Mouse (Mus musculus) liver, embryonic 11.5 days (tissue): ENCODE measurements around the gene Ncf2. TPM values are rescaled to one million over a fixed set of nuclear protein-coding genes. Genes with fewer than 3 reads are reported as not detected.
A peak's percentile ranks its signal among the peaks of the same experiment; 100 is the strongest.

ENCODE experiments used
- ATAC-seq: fragments of 200-750 bp; cut with Nextera tagmentation; replicated peaks from 2 replicates; pipeline ENCODE4 v1.8.0; 2017; ENCODE audit warnings: moderate number of reproducible peaks, mild to moderate bottlenecking, moderate TSS enrichment, moderate library complexity; ENCODE audit not compliant: low FRiP score
- DNase-seq: peaks from one replicate; pipeline ENCODE4 v3.0.0-alpha.2; 2017; ENCODE audit warnings: low spot score
- H3K27ac ChIP-seq: fragments of 300-500 bp; sonication (generic); 2 replicates; pipeline ENCODE4 v1.5.1; 2014; ENCODE audit warnings: mild to moderate bottlenecking, low read depth, low read length, control low read depth
- H3K27me3 ChIP-seq: fragments of 300-500 bp; sonication (generic); replicated peaks from 2 replicates; pipeline ENCODE4 v1.6.1; 2014; ENCODE audit warnings: low read length, mixed read lengths; ENCODE audit not compliant: control insufficient read depth, insufficient read depth
- H3K36me3 ChIP-seq: fragments of 300-500 bp; sonication (generic); 2 replicates; pipeline ENCODE4 v1.6.1; 2014; ENCODE audit warnings: mild to moderate bottlenecking, low read length, moderate library complexity, mixed read lengths; ENCODE audit not compliant: control insufficient read depth, insufficient read depth
- H3K4me1 ChIP-seq: fragments of 300-500 bp; sonication (generic); replicated peaks from 2 replicates; pipeline ENCODE4 v1.6.1; 2014; ENCODE audit warnings: low read length, mixed read lengths; ENCODE audit not compliant: control insufficient read depth, insufficient read depth
- H3K4me2 ChIP-seq: fragments of 300-500 bp; sonication (generic); 2 replicates; pipeline ENCODE4 v1.6.1; 2014; ENCODE audit warnings: mild to moderate bottlenecking, control low read depth, moderate library complexity
- H3K4me3 ChIP-seq: fragments of 300-500 bp; sonication (generic); 2 replicates; pipeline ENCODE4 v1.5.1; 2014; ENCODE audit warnings: low read depth, low read length, control low read depth
- H3K9ac ChIP-seq: fragments of 300-500 bp; sonication (generic); 2 replicates; pipeline ENCODE4 v1.6.1; 2014; ENCODE audit warnings: low read depth, low read length, control low read depth
- H3K9me3 ChIP-seq: fragments of 300-500 bp; sonication (generic); 2 replicates; pipeline ENCODE4 v1.6.1; 2016; ENCODE audit warnings: low read length, inconsistent platforms, mixed read lengths; ENCODE audit not compliant: control insufficient read depth
- WGBS: fragments of 180-500 bp; shearing (Covaris S2); extraction: QIAGEN DNeasy Blood & Tissue Kit; methylation state at CpG from one replicate; pipeline ENCODE4 v1.1.7; 2014; 5-methylcytosine and 5-hydroxymethylcytosine counted together
- polyA plus RNA-seq: library from polyadenylated mRNA; unstranded; fragments of >200 nt; fragmentation: Nextera tagmentation; extraction: Ambion mirVana; gene quantifications from 2 replicates; pipeline ENCODE4 v1.2.1, GENCODE M21; 2014

The Ncf2 gene
- polyA plus RNA-seq, 1 experiment from 2014 or later = 12.6 TPM

DNA sequence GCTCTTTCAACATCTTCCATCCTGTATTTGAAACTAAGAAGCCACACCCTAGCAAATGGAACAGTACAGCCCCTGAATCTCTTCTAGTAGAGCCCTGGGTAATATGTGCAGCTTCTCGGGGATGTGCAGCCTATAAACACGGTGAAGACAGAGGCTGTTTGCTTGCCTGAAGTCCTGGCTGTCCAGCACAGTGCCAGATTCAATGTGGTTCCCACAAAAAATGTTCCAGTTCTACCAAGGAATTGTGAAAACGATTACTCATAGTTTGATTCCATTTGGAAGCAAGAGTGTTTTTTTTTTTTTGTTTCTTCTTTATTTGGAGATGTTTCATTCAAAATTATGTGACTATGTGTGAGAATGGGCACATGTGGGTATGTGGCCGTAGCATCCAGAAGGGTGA is 21.8 kb downstream of the Ncf2 start:
- H3K9ac ChIP-seq = no peak overlapping the region
- DNase-seq (no peak), ATAC-seq (no peak)
- no peaks in the 10 kb centered on the region for H3K9me3 ChIP-seq
- no peak overlapping the region for H3K4me3 ChIP-seq
- H3K36me3 ChIP-seq = no peaks in the 10 kb centered on the region
- H3K4me1 ChIP-seq = no peaks in the 10 kb centered on the region; the same call in 1 of the 2 replicates
- no peak overlapping the region for H3K4me2 ChIP-seq
- no peak overlapping the region for H3K27ac ChIP-seq
- H3K27me3 ChIP-seq = no peaks in the 10 kb centered on the region
- 83% methylated on average over 4 of the region's 4 CpGs for WGBS

DNA sequence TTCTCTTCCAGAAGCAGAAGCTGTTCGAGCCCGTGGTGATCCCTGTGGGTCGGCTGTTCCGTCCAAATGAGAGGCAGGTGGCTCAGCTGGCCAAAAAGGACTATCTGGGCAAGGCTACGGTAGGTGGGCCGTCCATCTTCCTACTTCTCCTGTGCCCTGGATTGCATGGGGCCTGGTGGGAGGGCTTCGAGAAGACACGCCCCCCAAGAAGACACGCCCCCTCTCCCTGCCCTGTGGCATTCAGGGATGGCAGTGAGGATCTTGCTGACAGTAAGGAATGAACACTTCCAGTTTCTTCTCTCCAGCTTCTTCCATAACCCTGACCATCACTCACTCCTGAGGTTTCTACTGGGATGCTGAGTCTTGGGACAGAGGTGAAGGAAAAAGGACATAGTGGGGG is 24.2 kb downstream of the Ncf2 start:
- no peak overlapping the region for H3K4me3 ChIP-seq
- 72% methylated on average over 9 of the region's 9 CpGs for WGBS
- no peaks in the 10 kb centered on the region for H3K36me3 ChIP-seq
- DNase-seq (no peak), ATAC-seq (no peak)
- no peaks in the 10 kb centered on the region for H3K9me3 ChIP-seq
- no peak overlapping the region for H3K9ac ChIP-seq
- no peaks in the 10 kb centered on the region for H3K4me1 ChIP-seq
- no peak overlapping the region for H3K27ac ChIP-seq
- H3K27me3 ChIP-seq = no peaks in the 10 kb centered on the region
- H3K4me2 ChIP-seq = no peak overlapping the region

DNA sequence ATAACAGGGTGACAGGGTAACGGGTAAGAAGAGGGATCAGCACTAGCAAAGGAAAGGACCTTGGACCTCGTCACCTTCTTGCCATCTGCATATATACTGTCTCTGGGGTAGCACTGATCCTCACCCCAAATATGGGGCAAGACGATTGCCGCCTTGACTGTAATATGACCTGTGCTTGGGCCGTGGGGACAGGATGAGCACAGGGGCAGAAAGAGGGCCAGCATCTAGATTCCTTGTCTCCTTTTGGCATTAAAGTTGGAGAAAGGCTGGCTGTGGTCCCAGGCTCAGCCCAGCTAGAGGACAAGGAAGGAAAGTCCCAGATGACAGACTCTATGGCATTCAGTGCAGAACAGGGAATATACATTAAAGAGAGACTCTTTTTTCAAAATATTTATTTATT is 26.5 kb downstream of the Ncf2 start:
- ATAC-seq (no peak), DNase-seq (no peak)
- Histone ChIP-seq H3K9me3 (no peaks in the 10 kb centered on the region), H3K4me1 (no peaks in the 10 kb centered on the region), H3K27ac (no peak overlapping the region), H3K36me3 (no peaks in the 10 kb centered on the region), H3K9ac (no peak overlapping the region), H3K27me3 (no peaks in the 10 kb centered on the region), H3K4me3 (no peak overlapping the region), H3K4me2 (no peak overlapping the region)
- whole genome bisulfite sequencing = 83% methylated on average over 5 of the region's 5 CpGs

DNA sequence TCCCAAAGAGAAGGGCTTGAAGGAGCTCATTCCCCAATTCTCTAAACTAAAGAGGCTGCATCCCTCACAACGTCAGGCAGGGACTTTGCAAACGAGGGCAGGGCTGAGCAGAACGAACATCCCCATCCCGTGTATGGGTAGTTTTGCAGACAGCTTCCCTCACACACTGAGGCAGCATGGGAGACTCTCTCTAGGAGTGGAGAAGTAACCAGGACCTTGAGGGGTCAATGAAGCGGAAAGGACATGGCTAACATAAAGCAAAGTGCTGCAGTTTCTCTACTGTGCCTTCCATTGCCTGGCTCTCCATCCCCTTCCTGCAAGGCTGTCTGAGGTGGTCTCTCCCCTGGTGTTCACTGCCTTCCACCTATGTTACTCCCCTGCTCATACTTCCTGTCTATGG is 28.2 kb downstream of the Ncf2 start:
- no peaks in the 10 kb centered on the region for H3K36me3 ChIP-seq
- no peaks in the 10 kb centered on the region for H3K4me1 ChIP-seq
- ATAC-seq = no peak
- no peak overlapping the region for H3K4me3 ChIP-seq
- H3K9ac ChIP-seq = no peak overlapping the region
- no peaks in the 10 kb centered on the region for H3K9me3 ChIP-seq
- WGBS = 79% methylated on average over 5 of the region's 5 CpGs
- no peak overlapping the region for H3K4me2 ChIP-seq
- DNase-seq = no peak
- H3K27ac ChIP-seq = no peak overlapping the region
- H3K27me3 ChIP-seq = no peaks in the 10 kb centered on the region

DNA sequence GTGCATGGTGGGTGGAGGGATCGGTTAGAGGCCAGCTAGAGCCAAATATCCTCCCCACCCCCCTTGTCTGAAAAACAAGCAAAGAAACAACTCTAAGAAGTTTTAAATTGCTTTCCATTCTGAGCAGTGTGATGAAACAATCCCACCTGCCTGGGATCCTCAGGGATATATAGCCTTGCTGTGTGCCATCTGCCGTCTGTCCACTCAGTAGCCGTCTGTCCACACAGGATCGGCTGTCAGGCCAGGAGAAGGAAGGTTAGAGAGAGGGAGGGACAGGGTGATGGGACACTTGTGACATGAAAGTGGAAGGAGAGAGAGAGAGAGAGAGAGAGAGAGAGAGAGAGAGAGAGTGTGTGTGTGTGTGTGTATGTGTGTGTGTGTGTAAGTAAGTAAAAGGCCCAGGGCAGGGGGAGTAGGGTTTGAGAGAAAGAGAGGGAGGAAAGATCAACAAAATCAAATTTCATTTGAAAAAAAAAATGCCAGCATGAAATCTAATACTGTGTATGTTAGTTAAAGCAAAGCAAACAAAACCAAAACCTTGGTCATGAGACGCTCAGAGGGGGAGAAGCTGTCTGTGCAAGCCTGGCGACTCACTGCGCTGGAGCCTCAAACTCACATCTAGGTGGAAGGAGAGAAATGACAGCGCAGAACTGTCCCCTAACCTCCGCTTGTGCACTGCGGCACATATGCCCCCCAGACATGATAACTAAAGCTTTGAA is 28.8 kb downstream of the Ncf2 start:
- Histone ChIP-seq H3K27me3 (no peaks in the 10 kb centered on the region), H3K4me3 (no peak overlapping the region), H3K27ac (no peak overlapping the region), H3K9me3 (no peaks in the 10 kb centered on the region), H3K9ac (no peak overlapping the region), H3K4me2 (no peak overlapping the region), H3K4me1 (no peaks in the 10 kb centered on the region), H3K36me3 (no peaks in the 10 kb centered on the region)
- DNase-seq (no peak), ATAC-seq (no peak)
- 84% methylated on average over 10 of the region's 10 CpGs for WGBS

DNA sequence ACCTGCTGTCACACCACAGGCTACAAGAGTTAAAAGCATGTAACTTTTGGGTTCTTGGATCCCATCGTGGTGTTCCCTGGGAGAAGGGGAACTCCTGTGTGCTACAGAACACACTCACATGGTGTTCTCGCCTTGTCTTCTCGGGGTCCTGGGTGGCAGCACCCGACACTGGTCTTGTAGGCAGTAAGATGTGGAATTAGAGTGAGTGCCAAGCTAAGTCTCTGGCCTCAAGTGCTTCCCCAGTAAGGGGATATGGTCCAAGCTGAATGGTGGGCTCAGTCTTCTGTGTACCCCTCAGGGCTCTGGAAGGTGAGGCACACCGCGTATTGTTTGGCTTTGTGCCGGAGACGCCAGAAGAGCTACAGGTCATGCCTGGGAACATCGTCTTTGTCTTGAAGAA is 30.1 kb downstream of the Ncf2 start:
- Histone ChIP-seq H3K9ac (no peak overlapping the region), H3K4me1 (no peaks in the 10 kb centered on the region), H3K36me3 (no peaks in the 10 kb centered on the region), H3K4me2 (no peak overlapping the region), H3K4me3 (no peak overlapping the region), H3K27me3 (no peaks in the 10 kb centered on the region), H3K9me3 (no peaks in the 10 kb centered on the region), H3K27ac (no peak overlapping the region)
- ATAC-seq (no peak), DNase-seq (peak; percentile 21)
- WGBS = 95% methylated on average over 9 of the region's 9 CpGs

DNA sequence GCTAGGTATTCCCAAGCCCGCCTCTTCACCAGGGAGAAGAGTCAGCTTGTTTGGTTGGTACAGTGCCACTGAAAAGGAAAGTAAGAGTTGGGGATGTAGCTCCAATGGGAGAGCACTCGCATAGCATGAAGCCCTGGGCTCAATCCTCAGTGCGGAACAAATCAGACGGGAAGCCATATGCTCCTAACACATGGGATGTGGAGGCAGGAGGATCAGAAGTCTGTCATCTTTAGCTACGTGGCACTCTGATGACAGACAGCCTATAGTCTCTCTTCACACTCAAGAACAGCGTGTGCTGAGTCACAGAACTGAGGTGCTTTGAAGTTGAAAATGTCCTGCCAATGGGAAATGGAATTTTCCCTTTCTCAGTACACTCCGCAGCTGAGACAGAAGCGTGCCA is 31.0 kb downstream of the Ncf2 start:
- no peak overlapping the region for H3K27ac ChIP-seq

DNA sequence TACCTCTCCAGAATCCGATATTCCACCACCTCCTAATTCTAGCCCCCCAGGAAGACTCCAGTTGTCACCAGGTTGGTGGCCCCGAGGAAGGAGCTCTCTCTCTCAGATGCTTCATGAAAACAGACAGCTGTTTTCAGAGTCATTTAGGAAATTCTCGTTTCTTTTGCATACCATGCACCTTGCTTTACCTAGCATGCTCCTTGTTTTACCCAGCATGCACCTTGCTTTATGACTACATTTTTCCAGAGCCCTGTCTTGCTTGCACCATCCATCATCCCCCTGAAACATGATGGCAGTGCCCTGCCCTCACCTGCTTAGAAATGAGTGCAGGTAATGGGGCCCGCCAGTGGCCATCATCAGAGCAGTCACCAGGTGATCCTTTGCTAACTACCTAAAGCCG is 31.6 kb downstream of the Ncf2 start:
- H3K36me3 ChIP-seq = 0 out of 2 replicates have a peak, but pooled peaks cover 3% of the 10 kb centered on the region
- H3K4me3 ChIP-seq = no peak overlapping the region
- WGBS = 84% methylated on average over 5 of the region's 5 CpGs
- no peak for ATAC-seq
- H3K27me3 ChIP-seq = no peaks in the 10 kb centered on the region
- DNase-seq = no peak
- H3K9ac ChIP-seq = no peak overlapping the region
- H3K9me3 ChIP-seq = no peaks in the 10 kb centered on the region
- no peak overlapping the region for H3K27ac ChIP-seq
- H3K4me1 ChIP-seq = no peaks in the 10 kb centered on the region
- no peak overlapping the region for H3K4me2 ChIP-seq

More for the DNA sequence above, 31.0 kb downstream of the Ncf2 start:
- WGBS = 83% methylated on average over 8 of the region's 8 CpGs
- ATAC-seq = no peak
- no peak overlapping the region for H3K9ac ChIP-seq
- DNase-seq = peak; percentile 24
- no peaks in the 10 kb centered on the region for H3K9me3 ChIP-seq
- no peak overlapping the region for H3K4me3 ChIP-seq
- no peaks in the 10 kb centered on the region for H3K27me3 ChIP-seq
- 0 out of 2 replicates have a peak, but pooled peaks cover 2% of the 10 kb centered on the region for H3K36me3 ChIP-seq
- H3K4me1 ChIP-seq = no peaks in the 10 kb centered on the region
- no peak overlapping the region for H3K4me2 ChIP-seq

DNA sequence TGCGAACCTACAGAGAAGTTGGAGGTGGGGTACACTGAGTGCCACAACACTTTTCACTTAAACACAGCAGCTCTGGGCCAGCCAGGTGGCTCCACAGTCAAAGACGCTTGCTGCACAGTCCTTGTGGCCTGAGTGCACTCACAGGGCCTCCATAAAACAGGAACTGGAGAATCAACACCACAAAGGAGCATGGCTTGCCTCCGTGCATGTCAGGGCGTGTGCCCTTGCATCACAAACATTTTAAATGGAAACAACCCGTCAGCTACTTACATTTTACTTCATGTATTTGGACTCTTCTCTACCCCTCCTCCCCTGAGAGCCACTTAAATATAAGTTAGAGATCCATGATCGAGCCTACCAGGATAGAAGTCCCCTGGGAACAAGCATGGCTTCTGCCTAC is 32.3 kb downstream of the Ncf2 start:
- Histone ChIP-seq H3K36me3 (0 out of 2 replicates have a peak, but pooled peaks cover 5% of the 10 kb centered on the region), H3K4me2 (no peak overlapping the region), H3K9me3 (no peaks in the 10 kb centered on the region), H3K27me3 (no peaks in the 10 kb centered on the region), H3K27ac (no peak overlapping the region), H3K9ac (no peak overlapping the region), H3K4me1 (no peaks in the 10 kb centered on the region), H3K4me3 (no peak overlapping the region)
- DNase-seq (no peak), ATAC-seq (no peak)
- 84% methylated on average over 6 of the region's 6 CpGs for WGBS
